Mouse (Mus musculus): ENCODE measurements around the gene Tyms.
A peak's percentile ranks its signal among the peaks of the same experiment; 100 is the strongest.
"Not testable (repeated sequence)": the region's sequence is repeated elsewhere in the genome, so short reads cannot be mapped to it uniquely, and the experiment has no call there.

Gene Tyms

DNA sequence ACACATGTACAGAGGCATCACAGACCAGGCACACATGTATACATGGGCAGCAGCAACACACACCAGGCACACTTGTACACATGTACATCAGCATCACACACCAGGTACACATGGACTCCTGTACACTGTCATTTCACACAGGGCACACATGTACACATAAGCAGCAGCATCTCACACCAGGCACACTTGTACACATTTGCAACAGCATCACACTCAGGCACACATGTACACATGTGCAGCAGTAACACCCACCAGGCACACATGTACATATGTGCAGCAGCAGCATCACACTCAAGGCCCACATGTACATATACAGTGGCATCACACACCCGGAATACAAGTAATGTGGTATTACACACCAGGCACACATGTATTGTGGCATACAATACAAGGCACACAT lies 24.8 kb upstream of the Tyms start:
- DNase-seq = no peak

DNA sequence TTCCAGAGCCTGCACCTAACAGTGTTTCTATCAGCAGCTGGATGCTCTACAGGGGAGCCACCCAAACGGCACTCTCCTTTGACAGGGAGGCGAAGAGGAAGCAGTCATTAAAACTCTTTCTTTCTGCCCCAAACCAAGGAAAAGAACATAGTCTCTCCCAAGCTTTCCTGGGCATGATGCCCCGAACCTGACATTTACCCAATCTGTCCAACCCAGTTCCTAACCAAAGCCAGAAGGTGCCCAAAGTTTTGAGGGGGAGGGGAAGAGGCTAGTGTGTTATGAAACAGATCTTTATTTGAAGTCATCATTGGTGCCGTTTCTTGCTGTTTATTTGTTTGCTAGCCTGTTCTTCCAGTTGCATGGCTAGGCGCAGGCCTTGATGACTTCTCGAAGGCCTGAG lies 22.3 kb upstream of the Tyms start:
- peak; percentile 44 to 49 for DNase-seq

GRCm38 (mm10) chr5:30094399-30094798 lies 21.0 kb upstream of the Tyms start:
- no peak for DNase-seq

DNA sequence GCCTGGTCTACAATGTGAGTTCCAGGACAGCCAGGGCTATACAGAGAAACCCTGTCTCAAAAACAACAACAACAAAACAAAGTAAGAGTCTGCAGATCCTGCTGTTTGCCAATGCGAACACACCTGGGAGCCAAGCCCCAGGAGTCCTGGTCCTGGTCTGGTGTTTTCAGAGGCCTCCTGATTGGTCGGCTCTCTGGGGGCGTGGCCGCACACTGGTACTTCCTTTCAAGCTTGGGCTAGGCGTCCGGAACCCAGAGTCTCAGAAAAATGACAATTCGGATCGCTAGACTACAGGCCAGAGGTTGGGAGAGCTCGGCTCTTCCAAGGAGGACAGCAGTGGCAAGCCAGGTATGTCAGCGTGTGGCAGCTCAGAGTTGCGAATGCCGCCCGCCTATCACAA lies 19.3 kb upstream of the Tyms start:
- DNase-seq = no peak

DNA sequence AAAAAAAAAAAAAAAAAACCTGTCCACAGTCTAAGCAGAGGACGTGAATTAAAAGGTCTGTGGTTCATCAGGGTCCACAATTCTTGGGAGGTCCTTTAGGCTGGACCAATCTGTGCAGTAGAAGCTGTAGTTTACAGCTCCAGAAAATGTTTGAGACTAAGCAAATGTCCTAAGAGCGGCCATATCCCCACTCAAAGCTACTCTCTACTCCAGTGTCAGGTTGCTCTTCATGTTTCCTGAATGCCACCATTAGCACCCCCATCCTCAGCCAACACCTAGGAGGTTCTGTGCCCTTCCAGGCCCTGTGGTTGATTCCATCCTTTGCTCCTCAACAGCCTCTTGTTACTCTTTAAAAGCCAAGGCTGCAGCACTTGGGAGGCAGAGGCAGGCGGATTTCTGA lies 1.0 kb downstream of the Tyms start:
- no peak for DNase-seq

- no peak for DNase-seq
Observed at GRCm38 (mm10) chr5:30071677-30072076, 1.7 kb downstream of the Tyms start.

DNA sequence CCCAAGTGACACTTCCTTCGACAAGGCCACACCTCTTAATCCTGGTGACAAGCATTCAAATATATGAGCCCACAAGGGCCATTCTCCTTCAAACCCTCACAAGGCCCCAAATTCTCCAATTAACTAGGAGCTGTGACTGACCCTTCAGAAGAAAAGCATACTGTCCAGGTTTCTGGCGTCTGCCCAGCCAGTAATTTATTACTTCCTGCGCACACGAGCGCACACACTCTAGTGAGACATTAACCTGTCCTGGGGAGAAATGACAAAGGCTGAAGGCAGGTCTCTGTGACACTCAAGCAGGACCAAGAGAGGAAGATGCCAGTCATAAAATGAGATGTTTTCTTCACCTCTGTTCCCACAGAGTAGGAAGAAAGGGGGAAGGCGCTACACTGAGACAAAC lies 5.7 kb downstream of the Tyms start:
- no peak for DNase-seq

DNA sequence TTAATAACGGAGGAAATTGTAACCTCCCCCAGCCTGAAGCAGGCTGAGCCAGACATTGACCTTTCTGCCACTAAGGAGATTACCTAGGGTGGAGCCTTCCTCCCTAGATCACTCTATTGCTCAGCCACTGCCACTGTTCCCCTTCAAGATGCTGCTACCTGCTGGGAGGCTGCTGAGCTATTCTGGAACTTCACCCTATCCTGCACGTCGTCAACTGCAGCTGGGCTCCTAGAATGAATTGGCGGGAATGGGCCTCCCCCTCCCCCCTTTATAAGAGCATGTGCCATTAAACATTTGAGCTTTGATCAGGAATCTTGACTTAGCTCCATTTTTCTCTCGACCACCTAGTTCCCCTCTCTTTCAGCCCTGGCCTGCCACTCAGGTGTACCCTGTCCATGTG lies 13.8 kb downstream of the Tyms start:
- DNase-seq = not testable (repeated sequence)

GRCm38 (mm10) chr5:30058216-30058731 lies 15.1 kb downstream of the Tyms start:
- no peak for DNase-seq

DNA sequence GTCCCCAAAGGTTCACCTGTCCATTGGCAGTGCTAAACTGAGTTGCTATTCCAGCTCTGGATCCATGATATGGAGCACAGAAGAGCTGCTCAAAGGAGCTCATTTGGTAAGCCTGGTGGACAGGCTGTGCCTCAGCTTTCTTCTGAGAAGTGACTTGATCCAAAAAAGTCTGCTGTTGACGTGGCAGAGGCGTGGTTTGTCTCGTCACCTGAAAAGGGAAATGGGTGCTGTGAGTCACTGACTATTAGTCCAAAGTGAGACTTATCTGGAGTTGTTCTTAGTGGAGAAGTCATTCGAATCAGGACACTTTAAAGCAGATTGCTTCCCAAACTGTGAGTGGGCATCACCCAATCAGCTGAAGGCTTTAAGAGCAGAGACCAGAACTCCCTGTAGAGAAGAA lies 33.6 kb downstream of the Tyms start:
- DNase-seq = not testable (repeated sequence)

DNA sequence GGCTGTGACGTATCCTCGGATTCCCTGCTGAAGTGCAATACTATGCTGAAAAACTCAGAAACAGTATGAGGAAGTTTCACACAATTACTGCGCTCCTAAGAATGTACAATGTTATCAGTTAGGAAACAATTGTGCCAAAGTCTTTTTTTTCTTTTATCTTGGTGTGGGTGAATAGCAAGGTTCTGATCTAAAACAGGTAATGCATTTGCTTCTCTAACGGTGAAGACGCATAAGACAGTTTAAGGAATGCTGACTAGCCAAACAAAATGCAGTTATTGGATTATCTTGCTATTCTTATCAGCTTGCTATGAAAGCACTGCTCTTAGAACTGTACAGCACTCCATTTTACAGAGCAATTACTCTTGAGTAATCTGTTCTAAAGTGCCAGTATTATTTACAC lies 34.1 kb downstream of the Tyms start:
- DNase-seq = not testable (repeated sequence)

DNA sequence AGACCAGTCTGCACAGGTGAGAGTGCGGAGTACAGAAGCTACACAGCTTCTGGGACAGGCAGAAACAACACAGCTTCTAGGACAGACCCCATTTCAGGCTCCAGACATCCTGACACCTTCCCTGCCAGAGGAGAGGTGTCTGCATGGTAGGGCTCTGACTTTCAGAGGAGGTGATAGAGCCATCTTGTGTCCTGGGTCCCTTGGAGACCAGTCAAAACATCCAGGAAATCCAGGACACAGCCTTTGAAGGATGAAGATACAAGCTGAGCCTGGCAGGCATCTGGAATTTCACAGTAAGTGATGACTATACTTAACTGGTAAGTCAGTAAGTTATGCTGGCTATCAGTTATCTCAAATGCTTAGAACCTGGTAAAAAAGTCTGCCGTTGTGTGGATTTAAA lies 36.3 kb downstream of the Tyms start:
- not testable (repeated sequence) for DNase-seq

- not testable (repeated sequence) for DNase-seq
Observed at GRCm38 (mm10) chr5:30035862-30036261, 37.6 kb downstream of the Tyms start.

- no peak for DNase-seq
Observed at GRCm38 (mm10) chr5:30014580-30014979, 58.8 kb downstream of the Tyms start.

- peak; percentile 89 to 90 for DNase-seq
Observed at GRCm38 (mm10) chr5:30012726-30013503, 60.5 kb downstream of the Tyms start, which contains the start of gene Il6. Gene Il6 (plus strand): TSS chr5:30013114.

Data from cerebellum, postnatal 36 days (tissue).